Mouse (Mus musculus): ENCODE measurements around the gene Nrd1.

DNA sequence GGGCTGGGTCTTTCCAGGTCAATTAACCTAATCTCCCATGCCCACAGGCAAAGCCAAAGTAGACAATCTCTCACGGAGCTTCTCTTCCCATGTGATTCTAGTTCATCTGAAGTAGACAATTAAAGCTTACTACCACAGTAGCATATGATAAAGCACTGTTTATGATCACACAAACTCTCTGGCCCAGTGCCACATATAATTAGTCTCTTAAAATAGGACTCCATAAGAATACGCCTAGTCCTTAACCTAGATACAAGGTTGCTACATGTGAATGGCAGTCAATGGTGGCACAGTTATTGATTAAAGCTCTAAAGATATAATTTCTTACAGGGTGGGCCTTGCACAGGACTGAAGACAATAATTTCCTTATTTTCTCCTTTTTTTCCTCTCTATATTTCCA lies 7.5 kb upstream of the Nrd1 start:
- no peak for TF ChIP-seq CTCF (conservative IDR thresholded peaks at IDR 0.05; ENCODE audit: insufficient read depth, insufficient read length, low read depth, low read length)
- TF ChIP-seq POLR2A (IDR thresholded peaks at IDR 0.05; ENCODE audit: low read depth, low read length) = no peak

All from kidney, adult 2 months (tissue).